Mouse (Mus musculus) heart, embryonic 16.5 days (tissue): ENCODE measurements at regions not wholly inside any gene's neighbourhood (a gene's known extent, or its start where the extent isn't known, plus 50 kb on each side); places are given as distances from the start of the nearest gene placed in this dataset.

ENCODE experiments used
- ATAC-seq: fragments of 200-750 bp; cut with Nextera tagmentation; replicated peaks from 2 replicates; pipeline ENCODE4 v1.8.0; 2017; ENCODE audit warnings: moderate number of reproducible peaks; ENCODE audit not compliant: insufficient read depth, low FRiP score; ENCODE audit errors: extremely low read depth
- H3K27ac ChIP-seq: fragments of 300-500 bp; sonication (generic); 2 replicates; pipeline ENCODE4 v1.5.1; 2014; ENCODE audit warnings: mild to moderate bottlenecking, low read length, control low read depth, moderate library complexity
- H3K27me3 ChIP-seq: fragments of 300-500 bp; sonication (generic); 2 replicates; pipeline ENCODE4 v1.6.1; 2014; ENCODE audit warnings: low read length, mixed read lengths; ENCODE audit not compliant: control insufficient read depth, insufficient read depth
- H3K36me3 ChIP-seq: fragments of 300-500 bp; sonication (generic); 2 replicates; pipeline ENCODE4 v1.6.1; 2014; ENCODE audit not compliant: control insufficient read depth, insufficient read depth
- H3K4me1 ChIP-seq: fragments of 300-500 bp; sonication (generic); 2 replicates; pipeline ENCODE4 v1.6.1; 2014; ENCODE audit warnings: low read length, mixed read lengths; ENCODE audit not compliant: control insufficient read depth, insufficient read depth
- H3K4me2 ChIP-seq: fragments of 300-500 bp; sonication (generic); 2 replicates; pipeline ENCODE4 v1.6.1; 2014; ENCODE audit warnings: low read depth, mild to moderate bottlenecking, control low read depth, low read length
- H3K4me3 ChIP-seq: fragments of 300-500 bp; sonication (generic); 2 replicates; pipeline ENCODE4 v1.5.1; 2014; ENCODE audit warnings: mild to moderate bottlenecking, control low read depth, low read length
- H3K9ac ChIP-seq: fragments of 300-500 bp; sonication (generic); 2 replicates; pipeline ENCODE4 v1.6.1; 2014; ENCODE audit warnings: low read length, control low read depth
- H3K9me3 ChIP-seq: fragments of 300-500 bp; sonication (generic); replicated peaks from 2 replicates; pipeline ENCODE4 v1.6.1; 2016; ENCODE audit warnings: low read length; ENCODE audit not compliant: control insufficient read depth
- WGBS: fragments of 180-500 bp; shearing (Covaris S2); extraction: QIAGEN DNeasy Blood & Tissue Kit; methylation state at CpG from one replicate; pipeline ENCODE4 v1.1.7; 2014; 5-methylcytosine and 5-hydroxymethylcytosine counted together

DNA sequence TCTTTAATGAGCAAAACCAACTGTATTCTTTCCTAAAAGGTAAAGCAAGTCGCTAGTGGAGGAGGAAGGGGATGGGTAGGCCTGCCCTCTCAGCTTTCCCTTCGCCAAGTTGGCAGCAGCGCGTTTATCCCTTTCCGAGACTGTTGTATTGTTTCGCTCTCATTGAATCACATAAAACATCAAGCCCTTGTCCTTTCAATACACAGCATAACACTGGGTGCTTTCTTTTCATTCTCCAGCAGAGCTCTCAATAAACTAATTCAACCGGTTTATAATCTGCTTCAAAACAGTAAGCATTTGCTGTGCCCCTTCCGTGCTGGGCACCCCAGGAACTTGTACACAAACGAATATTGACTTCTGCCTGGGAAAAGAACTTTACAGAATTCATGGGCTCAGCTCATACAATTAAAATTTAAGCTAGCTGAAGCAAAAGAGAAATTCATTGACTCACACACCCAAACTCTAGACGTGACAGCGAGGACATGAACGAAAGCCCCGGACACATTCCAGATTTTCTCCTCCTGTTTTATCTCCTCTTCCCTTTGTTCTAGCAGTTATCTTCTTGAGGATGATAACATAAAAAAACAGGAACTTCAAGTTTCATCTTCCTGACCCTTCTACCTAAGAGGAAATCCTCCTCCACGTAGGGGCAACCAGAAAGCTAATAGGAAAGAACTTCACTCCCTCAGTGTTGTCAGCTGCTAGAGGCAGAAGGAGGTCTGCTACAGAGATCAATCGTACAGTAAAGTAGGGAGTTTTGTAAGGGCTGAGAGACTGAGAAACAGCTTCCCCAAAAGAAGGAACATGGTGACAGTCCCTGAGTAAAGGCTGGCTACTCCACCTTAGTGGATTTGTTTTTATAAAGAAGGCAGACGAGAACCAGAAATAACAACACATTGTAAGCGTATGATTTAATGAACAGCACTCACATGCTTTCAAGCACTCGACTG, 177.9 kb downstream of the Kdr start:
- Histone ChIP-seq H3K4me1 (no peaks in the 10 kb centered on the region), H3K4me3 (no peak overlapping the region), H3K36me3 (no peaks in the 10 kb centered on the region), H3K9ac (no peak overlapping the region), H3K27me3 (no peaks in the 10 kb centered on the region), H3K9me3 (peaks cover 3% of the 10 kb centered on the region; the same call in 1 of the 2 replicates), H3K4me2 (no peak overlapping the region), H3K27ac (0 out of 2 replicates have a peak overlapping the region, but pooled peaks have one; percentile 29)
- ATAC-seq, result no peak
- WGBS, result 54% methylated on average over 18 of the region's 18 CpGs

DNA sequence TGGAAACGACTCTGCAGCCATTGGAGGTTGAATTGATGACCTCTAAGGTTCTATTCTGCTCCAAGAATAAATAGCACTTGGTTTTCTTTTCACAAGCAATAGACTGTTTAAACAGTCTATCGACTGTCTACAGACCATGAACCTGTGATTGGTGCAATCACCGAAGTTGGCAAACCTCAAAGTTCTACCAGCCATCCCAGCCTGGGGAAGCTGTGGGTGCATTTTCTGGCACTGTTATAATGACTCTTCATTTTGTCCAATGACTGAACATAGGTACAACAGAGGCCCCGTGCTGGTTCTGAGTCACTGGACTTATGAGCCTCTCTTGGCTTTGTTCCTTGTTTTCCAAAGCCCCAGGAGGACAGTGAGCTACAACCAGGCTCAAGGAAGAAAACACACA, 178.6 kb downstream of the Kdr start:
- Histone ChIP-seq H3K4me2 (no peak overlapping the region), H3K27ac (no peak overlapping the region), H3K9ac (no peak overlapping the region), H3K4me1 (no peaks in the 10 kb centered on the region), H3K4me3 (no peak overlapping the region), H3K36me3 (no peaks in the 10 kb centered on the region), H3K27me3 (no peaks in the 10 kb centered on the region), H3K9me3 (no peaks in the 10 kb centered on the region)
- WGBS, result 79% methylated on average over 4 of the region's 4 CpGs
- no peak for ATAC-seq

DNA sequence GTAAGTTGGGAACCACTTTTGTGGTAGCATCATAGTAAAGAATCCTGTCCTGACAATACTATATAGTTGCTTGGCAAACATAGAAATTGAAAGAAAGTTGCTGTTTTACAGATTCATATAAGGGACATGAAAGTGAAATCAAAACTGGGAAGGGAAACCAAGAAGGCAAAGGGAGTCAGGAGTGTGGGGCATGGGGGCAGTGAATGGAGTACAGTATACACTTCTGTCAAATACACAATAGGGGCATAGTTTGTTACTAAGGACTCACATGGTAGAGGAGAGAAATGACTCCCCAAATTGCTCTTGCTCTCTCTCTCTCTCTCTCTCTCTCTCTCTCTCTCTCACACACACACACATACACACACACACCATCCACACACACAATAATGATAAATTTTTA, 185.1 kb downstream of the Kdr start:
- no peak overlapping the region for H3K27ac ChIP-seq
- H3K27me3 ChIP-seq, result no peaks in the 10 kb centered on the region
- H3K36me3 ChIP-seq, result no peaks in the 10 kb centered on the region
- no peak overlapping the region for H3K4me3 ChIP-seq
- no peak overlapping the region for H3K9ac ChIP-seq
- no peaks in the 10 kb centered on the region for H3K9me3 ChIP-seq
- no peak for ATAC-seq
- no peak overlapping the region for H3K4me2 ChIP-seq
- no peaks in the 10 kb centered on the region for H3K4me1 ChIP-seq

DNA sequence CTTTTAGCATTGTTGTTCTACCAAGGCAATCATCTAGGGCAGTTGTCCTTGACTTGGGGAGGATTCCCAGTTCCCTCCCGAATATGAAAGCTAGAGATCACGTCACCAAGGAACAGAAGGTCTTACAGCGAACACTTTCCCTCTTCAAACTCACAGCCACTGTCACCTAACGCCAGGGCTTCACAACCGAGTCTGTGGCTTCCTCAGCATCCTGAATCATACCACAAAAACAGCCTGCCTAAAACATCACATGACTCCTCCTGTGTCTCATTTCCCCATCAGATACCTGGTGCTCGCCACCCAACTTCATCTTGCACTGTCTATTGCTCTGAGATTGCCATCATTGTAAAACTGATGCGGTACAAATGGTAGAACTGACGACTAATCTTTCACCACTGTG, 186.5 kb downstream of the Kdr start:
- Histone ChIP-seq H3K9ac (no peak overlapping the region), H3K36me3 (no peaks in the 10 kb centered on the region), H3K4me2 (no peak overlapping the region), H3K27ac (no peak overlapping the region), H3K4me3 (no peak overlapping the region), H3K27me3 (no peaks in the 10 kb centered on the region), H3K9me3 (no peaks in the 10 kb centered on the region), H3K4me1 (no peaks in the 10 kb centered on the region)
- ATAC-seq, result no peak
- 75% methylated on average over 8 of the region's 8 CpGs for WGBS

DNA sequence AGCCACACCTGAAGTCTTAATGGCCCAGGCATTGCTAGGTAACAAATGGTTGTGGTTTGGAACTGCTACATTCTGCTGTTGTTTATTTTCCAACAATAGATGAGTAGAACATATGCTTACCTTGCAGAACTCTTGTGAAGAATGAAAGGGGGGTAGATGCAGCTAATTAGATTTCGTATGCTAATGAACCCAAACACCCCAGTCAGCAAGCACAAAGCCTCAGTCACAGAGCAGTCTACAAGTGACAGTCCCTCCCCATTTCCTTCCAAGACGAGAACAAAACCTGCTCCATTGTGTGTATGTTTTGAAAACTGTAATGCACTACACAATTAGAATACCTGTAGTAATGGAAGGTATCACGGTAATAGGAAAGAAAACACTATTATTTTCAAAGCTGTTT, 190.2 kb downstream of the Kdr start:
- no peak overlapping the region for H3K27ac ChIP-seq

DNA sequence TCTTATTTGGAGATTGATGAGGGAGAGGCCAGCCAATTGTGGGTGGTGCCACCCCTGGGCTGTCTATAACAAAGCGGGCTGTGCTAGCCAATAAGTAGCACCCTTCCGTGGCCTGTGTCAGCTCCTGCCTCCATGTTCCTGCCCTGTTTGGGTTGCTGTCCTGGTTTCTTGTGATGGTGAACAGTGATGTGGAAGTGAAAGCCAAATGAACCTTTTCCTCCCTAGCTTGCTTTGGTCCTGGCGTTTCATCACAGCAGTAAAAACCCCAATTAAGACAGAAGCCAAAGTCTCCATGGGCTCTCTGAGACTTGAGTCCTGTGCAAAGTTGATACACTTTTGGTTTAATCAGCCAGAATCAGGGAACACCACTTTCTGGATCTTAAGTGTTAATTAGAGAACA, 192.1 kb downstream of the Kdr start:
- Histone ChIP-seq H3K36me3 (no peaks in the 10 kb centered on the region), H3K27ac (no peak overlapping the region), H3K9me3 (no peaks in the 10 kb centered on the region), H3K27me3 (no peaks in the 10 kb centered on the region), H3K9ac (no peak overlapping the region), H3K4me1 (no peaks in the 10 kb centered on the region; the same call in 1 of the 2 replicates), H3K4me2 (no peak overlapping the region), H3K4me3 (no peak overlapping the region)
- ATAC-seq, result no peak
- WGBS, result 86% methylated on average over 3 of the region's 3 CpGs

More for the DNA sequence above, 190.2 kb downstream of the Kdr start:
- 67% methylated on average over 3 of the region's 3 CpGs for WGBS
- H3K27me3 ChIP-seq, result no peaks in the 10 kb centered on the region
- no peaks in the 10 kb centered on the region for H3K9me3 ChIP-seq
- no peak overlapping the region for H3K4me3 ChIP-seq
- ATAC-seq, result no peak
- no peak overlapping the region for H3K4me2 ChIP-seq
- H3K36me3 ChIP-seq, result no peaks in the 10 kb centered on the region
- H3K9ac ChIP-seq, result no peak overlapping the region
- H3K4me1 ChIP-seq, result no peaks in the 10 kb centered on the region; the same call in 1 of the 2 replicates

DNA sequence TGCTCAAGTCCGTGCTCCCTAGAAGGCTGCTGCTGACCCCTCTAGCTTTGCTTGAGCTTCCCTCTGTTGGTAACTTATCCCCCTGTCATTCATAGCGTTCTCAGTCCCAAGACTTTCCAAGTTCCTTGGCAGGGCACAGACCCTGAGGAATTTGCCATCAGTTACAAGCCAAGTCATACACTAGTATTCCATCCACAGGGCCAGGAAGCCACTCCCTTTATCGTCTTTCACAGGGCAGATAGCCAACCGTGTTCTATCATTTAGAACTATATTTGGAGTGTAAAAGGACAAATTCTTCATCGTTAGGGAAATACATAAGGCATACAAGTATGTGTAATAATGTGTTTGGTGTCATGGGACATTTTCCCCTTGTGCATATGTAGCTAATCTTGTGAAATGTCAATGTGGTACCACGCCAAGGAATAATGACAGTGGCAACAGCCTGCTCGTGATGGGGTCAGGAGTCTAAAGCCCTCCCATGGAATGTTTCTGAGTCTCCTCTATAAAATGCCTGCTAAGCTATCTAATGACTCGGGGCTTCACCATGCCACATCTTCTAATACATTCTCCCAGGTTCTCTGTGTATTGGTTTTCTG, 193.2 kb downstream of the Kdr start:
- WGBS, result 60% methylated on average over 8 of the region's 8 CpGs
- no peak for ATAC-seq
- Histone ChIP-seq H3K4me2 (no peak overlapping the region), H3K27ac (no peak overlapping the region), H3K36me3 (no peaks in the 10 kb centered on the region), H3K9ac (no peak overlapping the region), H3K4me1 (no peaks in the 10 kb centered on the region; the same call in 1 of the 2 replicates), H3K27me3 (no peaks in the 10 kb centered on the region), H3K9me3 (no peaks in the 10 kb centered on the region), H3K4me3 (no peak overlapping the region)

DNA sequence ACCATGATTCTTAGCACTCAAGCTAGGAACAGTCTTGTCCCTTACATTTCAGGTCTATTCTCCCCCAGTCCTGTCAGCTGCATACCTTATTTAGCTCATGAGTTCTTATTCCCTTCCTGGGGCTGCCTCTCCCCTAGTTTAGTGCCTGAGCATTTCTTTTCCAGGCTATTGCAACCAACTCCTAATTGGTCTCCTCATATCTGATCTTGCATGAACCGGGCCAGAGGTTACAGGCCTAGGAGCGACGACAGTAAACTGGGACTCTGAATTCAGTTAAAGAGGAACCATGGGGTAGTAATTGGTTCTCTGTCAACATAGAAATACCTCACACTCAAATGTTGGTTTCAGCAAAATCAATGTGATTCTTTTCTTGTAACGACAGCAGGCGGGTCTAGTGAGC, 195.9 kb downstream of the Kit start:
- WGBS, result 81% methylated on average over 5 of the region's 5 CpGs

DNA sequence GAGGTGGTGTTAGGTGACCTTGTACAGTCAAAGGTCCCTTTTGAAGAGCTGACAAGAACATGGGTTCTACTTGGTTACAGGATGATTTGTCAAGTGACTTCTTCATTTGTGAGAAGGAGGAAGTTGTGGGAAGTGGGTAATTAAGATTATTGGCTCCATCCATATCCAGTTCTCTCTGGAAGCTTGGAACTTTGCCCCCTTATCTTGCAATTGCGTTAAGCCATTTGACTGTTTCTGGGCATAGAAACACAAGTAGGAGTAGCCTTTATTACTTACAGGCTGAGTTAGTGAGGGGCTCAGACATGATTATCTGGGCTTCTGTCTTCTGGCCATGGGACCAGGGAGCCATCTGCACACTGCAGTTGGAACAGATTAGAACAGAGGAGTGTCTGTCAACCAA, 192.5 kb downstream of the Kit start:
- H3K4me3 ChIP-seq, result no peak overlapping the region
- peaks cover 7% of the 10 kb centered on the region for H3K4me1 ChIP-seq
- no peak overlapping the region for H3K27ac ChIP-seq
- 0 out of 2 replicates have a peak, but pooled peaks have one; percentile 37 for ATAC-seq
- 14% methylated on average over 1 of the region's 1 CpGs for WGBS
- H3K4me2 ChIP-seq, result no peak overlapping the region
- H3K9ac ChIP-seq, result no peak overlapping the region
- H3K27me3 ChIP-seq, result peaks cover 8% of the 10 kb centered on the region; the same call in 1 of the 2 replicates
- H3K9me3 ChIP-seq, result 0 out of 2 replicates have a peak, but pooled peaks cover 3% of the 10 kb centered on the region
- no peaks in the 10 kb centered on the region for H3K36me3 ChIP-seq

More for the DNA sequence above, 195.9 kb downstream of the Kit start:
- ATAC-seq, result no peak
- Histone ChIP-seq H3K4me2 (no peak overlapping the region), H3K27ac (no peak overlapping the region), H3K9ac (no peak overlapping the region), H3K9me3 (0 out of 2 replicates have a peak, but pooled peaks cover 3% of the 10 kb centered on the region), H3K27me3 (peaks cover 4% of the 10 kb centered on the region; the same call in 1 of the 2 replicates), H3K36me3 (no peaks in the 10 kb centered on the region), H3K4me1 (no peaks in the 10 kb centered on the region), H3K4me3 (no peak overlapping the region)
